Mouse (Mus musculus) heart, embryonic 11.5 days (tissue): ENCODE data around the gene Lama5. TPM values are rescaled to one million over a fixed set of nuclear protein-coding genes. Genes with fewer than 3 reads are reported as not detected.
A peak's percentile ranks its signal among the peaks of the same experiment; 100 is the strongest.

Experiments
- ATAC-seq: fragments of 200-750 bp; cut with Nextera tagmentation; replicated peaks from 2 replicates; pipeline ENCODE4 v1.8.0; 2017; ENCODE audit warnings: moderate library complexity; ENCODE audit not compliant: insufficient number of reproducible peaks, low FRiP score, low TSS enrichment
- H3K27ac ChIP-seq: fragments of 300-500 bp; sonication (generic); 2 replicates; pipeline ENCODE4 v1.5.1; 2014; ENCODE audit warnings: mild to moderate bottlenecking, low read depth, low read length
- H3K27me3 ChIP-seq: fragments of 300-500 bp; sonication (generic); 2 replicates; pipeline ENCODE4 v1.6.1; 2014; ENCODE audit warnings: mild to moderate bottlenecking, low read length, mixed read lengths; ENCODE audit not compliant: control insufficient read depth, insufficient read depth
- H3K36me3 ChIP-seq: fragments of 300-500 bp; sonication (generic); 2 replicates; pipeline ENCODE4 v1.6.1; 2014; ENCODE audit warnings: mild to moderate bottlenecking, low read length, moderate library complexity, mixed read lengths; ENCODE audit not compliant: control insufficient read depth, insufficient read depth
- H3K4me1 ChIP-seq: fragments of 300-500 bp; sonication (generic); 2 replicates; pipeline ENCODE4 v1.6.1; 2014; ENCODE audit warnings: low read length; ENCODE audit not compliant: control insufficient read depth, insufficient read depth
- H3K4me2 ChIP-seq: fragments of 300-500 bp; sonication (generic); 2 replicates; pipeline ENCODE4 v1.6.1; 2014; ENCODE audit warnings: mild to moderate bottlenecking, moderate library complexity
- H3K4me3 ChIP-seq: fragments of 300-500 bp; sonication (generic); 2 replicates; pipeline ENCODE4 v1.5.1; 2014; ENCODE audit warnings: low read depth, low read length
- H3K9ac ChIP-seq: fragments of 300-500 bp; sonication (generic); 2 replicates; pipeline ENCODE4 v1.6.1; 2014; ENCODE audit warnings: mild to moderate bottlenecking, low read depth, low read length, moderate library complexity
- H3K9me3 ChIP-seq: fragments of 300-500 bp; sonication (generic); replicated peaks from 2 replicates; pipeline ENCODE4 v1.6.1; 2016; ENCODE audit warnings: low read length; ENCODE audit not compliant: control insufficient read depth
- WGBS: fragments of 180-500 bp; shearing (Covaris S2); extraction: QIAGEN DNeasy Blood & Tissue Kit; methylation state at CpG from one replicate; pipeline ENCODE4 v1.1.7; 2014; ENCODE audit not compliant: insufficient replicate concordance; 5-methylcytosine and 5-hydroxymethylcytosine counted together
- microRNA-seq: library from miRNA; unstranded; fragments of <30 nt; microRNA quantifications from one replicate; pipeline ENCODE4, GENCODE M21; 2016; ENCODE audit warnings: borderline number of aligned reads
- polyA plus RNA-seq: library from polyadenylated mRNA; unstranded; fragments of >200 nt; fragmentation: Nextera tagmentation; extraction: Ambion mirVana; gene quantifications from 2 replicates; pipeline ENCODE4 v1.2.1, GENCODE M21; 2014

Lama5 gene
- polyA plus RNA-seq, 1 experiment from 2014 or later = 24.0 TPM

DNA sequence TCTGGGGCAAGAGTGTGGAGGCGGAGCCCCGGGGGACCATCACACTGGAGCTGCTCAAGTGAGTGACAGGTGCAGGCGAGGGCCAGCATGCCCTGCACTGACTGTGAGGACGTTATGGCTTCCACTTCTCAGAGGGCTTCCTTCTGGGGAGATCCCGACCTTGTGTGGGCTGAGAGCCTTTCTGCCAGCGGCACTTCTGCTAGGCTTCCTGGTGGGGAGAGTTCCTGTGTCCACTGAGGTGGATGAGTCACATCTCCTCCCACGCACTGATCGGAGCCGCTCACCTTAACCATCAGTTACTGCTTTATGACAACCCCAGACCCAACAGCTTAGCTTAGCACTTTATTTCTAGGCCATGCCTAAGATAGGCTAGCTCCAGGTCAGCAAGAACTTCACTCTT lies 77.1 kb downstream of the Lama5 start:
- Histone ChIP-seq H3K9me3 (no peaks in the 10 kb centered on the region), H3K4me2 (no peak overlapping the region), H3K4me1 (0 out of 2 replicates have a peak, but pooled peaks cover 2% of the 10 kb centered on the region), H3K9ac (no peak overlapping the region), H3K36me3 (peaks cover 18% of the 10 kb centered on the region; the same call in 1 of the 2 replicates), H3K4me3 (no peak overlapping the region), H3K27me3 (no peaks in the 10 kb centered on the region), H3K27ac (no peak overlapping the region)
- WGBS = 84% methylated on average over 9 of the region's 9 CpGs
- ATAC-seq = no peak; the same call in 1 of the 2 replicates

- ATAC-seq = no peak
- no peaks in the 10 kb centered on the region for H3K27me3 ChIP-seq
- peak overlapping the region; percentile 42 for H3K27ac ChIP-seq
- no peak overlapping the region for H3K4me2 ChIP-seq
- 63% methylated on average over 6 of the region's 6 CpGs for WGBS
- no peaks in the 10 kb centered on the region for H3K9me3 ChIP-seq
- peaks cover 14% of the 10 kb centered on the region; the same call in 1 of the 2 replicates for H3K36me3 ChIP-seq
- H3K4me3 ChIP-seq = no peak overlapping the region
- H3K9ac ChIP-seq = no peak overlapping the region
- H3K4me1 ChIP-seq = 0 out of 2 replicates have a peak, but pooled peaks cover 2% of the 10 kb centered on the region
Observed at GRCm38 (mm10) chr2:180147379-180147778, 78.3 kb downstream of the Lama5 start.

DNA sequence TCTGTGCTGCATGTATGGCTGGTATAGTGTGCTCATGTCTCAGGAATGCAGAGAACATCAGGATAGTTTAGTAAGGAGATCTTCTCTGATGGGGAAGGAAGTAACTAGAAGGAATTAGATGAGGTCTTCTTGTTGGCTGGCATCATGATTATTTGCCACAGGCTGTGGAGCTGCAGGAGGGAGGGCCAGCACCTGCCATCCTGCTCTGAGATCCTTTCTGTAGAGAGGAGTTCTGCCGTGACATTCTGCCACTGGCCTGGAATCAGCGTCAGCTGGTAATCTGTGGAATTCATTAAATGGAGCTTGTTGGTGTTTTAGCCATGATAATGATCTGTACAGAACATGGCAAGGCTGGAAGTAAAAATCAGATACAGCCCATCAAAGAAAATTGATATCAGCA lies 79.6 kb downstream of the Lama5 start:
- Histone ChIP-seq H3K4me1 (0 out of 2 replicates have a peak, but pooled peaks cover 2% of the 10 kb centered on the region), H3K36me3 (peaks cover 14% of the 10 kb centered on the region; the same call in 1 of the 2 replicates), H3K9me3 (no peaks in the 10 kb centered on the region), H3K27me3 (no peaks in the 10 kb centered on the region), H3K4me2 (no peak overlapping the region), H3K4me3 (no peak overlapping the region), H3K9ac (no peak overlapping the region), H3K27ac (no peak overlapping the region)
- no peak for ATAC-seq
- 83% methylated on average over 2 of the region's 2 CpGs for WGBS

- H3K4me3 ChIP-seq = no peak overlapping the region
- H3K9ac ChIP-seq = no peak overlapping the region
- H3K27ac ChIP-seq = no peak overlapping the region
- H3K9me3 ChIP-seq = no peaks in the 10 kb centered on the region
- ATAC-seq = no peak
- peaks cover 18% of the 10 kb centered on the region; the same call in 1 of the 2 replicates for H3K4me1 ChIP-seq
- no peak overlapping the region for H3K4me2 ChIP-seq
- 58% methylated on average over 5 of the region's 5 CpGs for WGBS
- no peaks in the 10 kb centered on the region for H3K36me3 ChIP-seq
- H3K27me3 ChIP-seq = no peaks in the 10 kb centered on the region
Observed at GRCm38 (mm10) chr2:180135414-180135813, 90.2 kb downstream of the Lama5 start.

- H3K4me2 ChIP-seq = no peak overlapping the region
- H3K4me1 ChIP-seq = peaks cover 18% of the 10 kb centered on the region; the same call in 1 of the 2 replicates
- H3K27ac ChIP-seq = peak overlapping the region; percentile 54
- H3K36me3 ChIP-seq = no peaks in the 10 kb centered on the region
- no peak overlapping the region for H3K4me3 ChIP-seq
- 70% methylated on average over 3 of the region's 3 CpGs for WGBS
- no peaks in the 10 kb centered on the region for H3K9me3 ChIP-seq
- H3K9ac ChIP-seq = no peak overlapping the region
- no peak for ATAC-seq
- H3K27me3 ChIP-seq = no peaks in the 10 kb centered on the region
Observed at GRCm38 (mm10) chr2:180133911-180134310, 91.7 kb downstream of the Lama5 start.

DNA sequence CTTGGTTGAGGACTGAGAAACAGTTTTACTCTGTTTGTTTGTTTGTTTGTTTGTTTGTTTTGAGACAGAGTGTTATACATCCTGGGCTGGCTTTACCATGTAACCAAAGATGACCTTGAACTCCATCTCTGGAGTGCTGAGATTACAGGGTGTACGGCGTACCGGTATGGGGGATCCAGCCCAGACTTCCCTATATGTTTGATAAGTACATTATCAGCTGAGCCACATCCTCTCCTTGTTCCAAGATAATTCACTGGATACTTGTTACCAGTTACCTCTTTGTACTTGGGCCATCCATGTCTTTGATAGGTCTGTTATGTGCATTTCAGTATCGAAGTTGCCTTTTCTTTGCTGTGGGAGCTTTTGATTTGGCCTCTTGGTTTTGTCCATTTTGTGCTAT lies 92.4 kb downstream of the Lama5 start:
- WGBS = 58% methylated on average over 4 of the region's 4 CpGs

DNA sequence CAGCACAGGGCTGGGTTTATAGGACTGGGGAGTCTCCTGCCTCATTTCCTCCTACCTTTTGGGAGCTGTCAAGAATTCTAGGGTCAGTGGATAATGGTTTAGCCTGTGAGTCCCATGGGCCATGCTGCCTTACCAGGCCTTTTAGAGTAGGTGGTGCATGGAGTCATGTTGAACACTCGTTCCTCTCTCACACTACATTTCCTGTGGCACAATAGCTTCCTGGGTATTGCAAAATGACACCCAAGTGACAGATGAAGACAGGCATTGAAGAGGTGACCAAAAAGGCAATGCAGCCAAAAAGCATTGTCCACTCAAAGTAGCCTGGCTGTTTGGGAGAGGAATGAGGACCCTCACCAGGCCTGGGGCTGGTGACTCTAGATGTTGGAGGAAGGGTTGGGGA lies 98.0 kb downstream of the Lama5 start:
- H3K27me3 ChIP-seq = no peaks in the 10 kb centered on the region
- WGBS = 69% methylated on average over 1 of the region's 1 CpGs
- H3K36me3 ChIP-seq = no peaks in the 10 kb centered on the region
- H3K4me3 ChIP-seq = no peak overlapping the region
- ATAC-seq = no peak
- no peaks in the 10 kb centered on the region for H3K9me3 ChIP-seq
- H3K9ac ChIP-seq = no peak overlapping the region
- H3K4me1 ChIP-seq = peaks cover 13% of the 10 kb centered on the region
- no peak overlapping the region for H3K4me2 ChIP-seq
- no peak overlapping the region for H3K27ac ChIP-seq

More for the DNA sequence above, 92.4 kb downstream of the Lama5 start:
- Histone ChIP-seq H3K36me3 (no peaks in the 10 kb centered on the region), H3K9me3 (no peaks in the 10 kb centered on the region), H3K9ac (no peak overlapping the region), H3K4me1 (peaks cover 19% of the 10 kb centered on the region), H3K27ac (peak overlapping the region; percentile 54), H3K27me3 (no peaks in the 10 kb centered on the region), H3K4me2 (no peak overlapping the region), H3K4me3 (no peak overlapping the region)
- ATAC-seq = no peak

Small RNAs within 50 kb of the gene (microRNA-seq; reads per million reads assigned to microRNA genes)
- gene Mir3091 (0.68 reads per million, percentile 4 among the genes with 10 or more reads in this experiment), gene Mir7005 (not detected)

Other genes starting within 250 kb of the Lama5 start
- 3.3 and 4.2 TPM in 2 replicates for gene Taf4, start 249.2 kb downstream of the Lama5 start, polyA plus RNA-seq
- 3.9 and 4.3 TPM in 2 replicates for gene Lsm14b, start 200.9 kb downstream of the Lama5 start, polyA plus RNA-seq
- 495 and 521 TPM in 2 replicates for gene Psma7, start 183.4 kb downstream of the Lama5 start, polyA plus RNA-seq
- 2.3 and 4.8 TPM in 2 replicates for gene Ss18l1, start 183.3 kb downstream of the Lama5 start, polyA plus RNA-seq
- gene Mtg2, start 155.3 kb downstream of the Lama5 start, polyA plus RNA-seq = 24.6 and 27.3 TPM in 2 replicates
- gene Hrh3, start 121.4 kb downstream of the Lama5 start, polyA plus RNA-seq = not detected in 2 replicates
- gene Osbpl2, start 106.6 kb downstream of the Lama5 start, polyA plus RNA-seq = 33.4 and 36.1 TPM in 2 replicates
- 121 and 126 TPM in 2 replicates for gene Adrm1, start 54.4 kb downstream of the Lama5 start, polyA plus RNA-seq
- gene Rps21, start 31.5 kb upstream of the Lama5 start, polyA plus RNA-seq = 347 and 390 TPM in 2 replicates
- gene Cables2, start 47.6 kb upstream of the Lama5 start, polyA plus RNA-seq = 11.8 TPM in 2 replicates
- 0.10 TPM in 1 of 2 replicates, not detected in the other for gene Rbbp8nl, start 64.0 kb upstream of the Lama5 start, polyA plus RNA-seq
- gene Gata5, start 108.8 kb upstream of the Lama5 start, polyA plus RNA-seq = 25.7 and 28.0 TPM in 2 replicates
- gene Slco4a1, start 230.4 kb upstream of the Lama5 start, polyA plus RNA-seq = 0.35 TPM in 1 of 2 replicates, not detected in the other